In genomic region chr4:46906036-46906691, GRCm38 (mm10) we compare ENCODE assay signal across 17 mouse cellular contexts.
"Had no signal": no experiment of that assay in that cellular context is flagged by ENCODE, and none has a peak within 500 bp of the region (broad histone marks: within the 10 kb centered on the region; RNA-seq: fewer than 3 reads in every experiment).

No protein-coding gene starts in this region.

- H3K4me1 ChIP-seq: limb, embryonic 10.5 days; neural tube, embryonic 12.5 days had no signal

- H3K36me3 ChIP-seq: limb, embryonic 10.5 days; midbrain, embryonic 13.5 days; neural tube, embryonic 12.5 days had no signal

- DNase-seq: kidney, adult 8-10 months; kidney, postnatal 25 days; layer of hippocampus, adult 9-11 months; lung, adult 2 months; lung, postnatal 36 days; right cerebral cortex, adult 18-20 months; right cerebral cortex, postnatal 25 days; thymus, postnatal 4 days had no signal

- H3K9ac ChIP-seq: midbrain, embryonic 13.5 days; neural tube, embryonic 12.5 days had no signal

- H3K27ac ChIP-seq: limb, embryonic 10.5 days; midbrain, embryonic 13.5 days; neural tube, embryonic 12.5 days had no signal

- H3K27me3 ChIP-seq: midbrain, embryonic 13.5 days; neural tube, embryonic 12.5 days had no signal

- H3K4me2 ChIP-seq: midbrain, embryonic 13.5 days; neural tube, embryonic 12.5 days had no signal

- H3K4me3 ChIP-seq: limb, embryonic 10.5 days; megakaryocyte, embryonic 14.5 days; midbrain, embryonic 13.5 days; myocyte; neural tube, embryonic 12.5 days had no signal

- H3K9me3 ChIP-seq: limb, embryonic 10.5 days had no signal

- ATAC-seq: hindbrain, embryonic 16.5 days; inflammation-experienced regulatory T-cells, adult 6 months; intestine, postnatal 0 days; lung, postnatal 0 days; midbrain, embryonic 13.5 days had no signal
